Mouse (Mus musculus) embryonic facial prominence, embryonic 14.5 days (tissue): ENCODE measurements at regions not wholly inside any gene's neighbourhood (a gene's known extent, or its start where the extent isn't known, plus 50 kb on each side); places are given as distances from the start of the nearest gene placed in this dataset.

Experiments used
- ATAC-seq: fragments of 200-750 bp; cut with Nextera tagmentation; 2 replicates; pipeline ENCODE4 v1.8.0; 2017; ENCODE audit warnings: low read depth, moderate number of reproducible peaks, moderate TSS enrichment
- DNase-seq: peaks from one replicate; pipeline ENCODE4 v3.0.0-alpha.2; 2015; ENCODE audit warnings: low spot score
- H3K27ac ChIP-seq: fragments of 300-500 bp; sonication (generic); replicated peaks from 2 replicates; pipeline ENCODE4 v1.5.1; 2014; ENCODE audit warnings: low read depth, mild to moderate bottlenecking, low read length, moderate library complexity
- H3K27me3 ChIP-seq: fragments of 300-500 bp; sonication (generic); replicated peaks from 2 replicates; pipeline ENCODE4 v1.6.1; 2014; ENCODE audit warnings: low read length; ENCODE audit not compliant: control insufficient read depth, insufficient read depth
- H3K36me3 ChIP-seq: fragments of 300-500 bp; sonication (generic); 2 replicates; pipeline ENCODE4 v1.6.1; 2014; ENCODE audit warnings: low read length, mixed read lengths; ENCODE audit not compliant: control insufficient read depth, insufficient read depth
- H3K4me1 ChIP-seq: fragments of 300-500 bp; sonication (generic); 2 replicates; pipeline ENCODE4 v1.6.1; 2014; ENCODE audit warnings: antibody characterized with exemption, low read length; ENCODE audit not compliant: control insufficient read depth, insufficient read depth
- H3K4me2 ChIP-seq: fragments of 300-500 bp; sonication (generic); 2 replicates; pipeline ENCODE4 v1.6.1; 2014; ENCODE audit warnings: low read depth, mild to moderate bottlenecking, low read length, moderate library complexity, mixed read lengths
- H3K4me3 ChIP-seq: fragments of 300-500 bp; sonication (generic); 2 replicates; pipeline ENCODE4 v1.5.1; 2014; ENCODE audit warnings: low read depth, mild to moderate bottlenecking, low read length
- H3K9ac ChIP-seq: fragments of 300-500 bp; sonication (generic); 2 replicates; pipeline ENCODE4 v1.6.1; 2014; ENCODE audit warnings: low read depth, mild to moderate bottlenecking, low read length, moderate library complexity, mixed read lengths
- H3K9me3 ChIP-seq: fragments of 300-500 bp; sonication (generic); 2 replicates; pipeline ENCODE4 v1.6.1; 2016; ENCODE audit warnings: low read length; ENCODE audit not compliant: control insufficient read depth
- WGBS: fragments of 180-500 bp; shearing (Covaris S2); extraction: QIAGEN DNeasy Blood & Tissue Kit; methylation state at CpG from one replicate; pipeline ENCODE4 v1.1.7; 2014; 5-methylcytosine and 5-hydroxymethylcytosine counted together

DNA sequence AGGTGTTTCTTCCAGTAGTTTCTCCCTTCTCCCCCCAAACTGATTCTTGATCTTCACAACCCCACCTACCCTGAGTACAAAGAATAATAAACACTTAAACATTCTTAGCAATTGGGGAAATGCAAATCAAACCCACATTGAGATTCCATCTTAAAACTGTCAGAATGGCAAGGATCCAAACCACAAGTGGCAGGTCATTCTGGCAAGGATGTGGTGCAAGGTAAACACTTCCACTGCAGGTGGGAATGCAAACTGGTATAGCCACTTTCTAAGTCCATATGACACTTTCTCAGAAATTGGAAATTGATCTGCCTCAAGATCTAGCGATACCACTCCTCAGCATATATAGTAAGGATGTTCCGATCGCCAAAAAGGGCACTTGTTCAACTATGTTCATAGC, 201.6 kb upstream of the Slitrk1 start:
- H3K4me2 ChIP-seq, result no peak overlapping the region
- 87% methylated on average over 3 of the region's 3 CpGs for WGBS
- ATAC-seq, result no peak

More for the DNA sequence above, 201.6 kb upstream of the Slitrk1 start:
- H3K4me1 ChIP-seq, result no peaks in the 10 kb centered on the region
- H3K27me3 ChIP-seq, result no peaks in the 10 kb centered on the region
- H3K4me3 ChIP-seq, result no peak overlapping the region
- peak; percentile 38 for DNase-seq
- no peak overlapping the region for H3K27ac ChIP-seq
- H3K9ac ChIP-seq, result no peak overlapping the region
- H3K9me3 ChIP-seq, result no peaks in the 10 kb centered on the region
- H3K36me3 ChIP-seq, result no peaks in the 10 kb centered on the region
